In the genomic region with DNA sequence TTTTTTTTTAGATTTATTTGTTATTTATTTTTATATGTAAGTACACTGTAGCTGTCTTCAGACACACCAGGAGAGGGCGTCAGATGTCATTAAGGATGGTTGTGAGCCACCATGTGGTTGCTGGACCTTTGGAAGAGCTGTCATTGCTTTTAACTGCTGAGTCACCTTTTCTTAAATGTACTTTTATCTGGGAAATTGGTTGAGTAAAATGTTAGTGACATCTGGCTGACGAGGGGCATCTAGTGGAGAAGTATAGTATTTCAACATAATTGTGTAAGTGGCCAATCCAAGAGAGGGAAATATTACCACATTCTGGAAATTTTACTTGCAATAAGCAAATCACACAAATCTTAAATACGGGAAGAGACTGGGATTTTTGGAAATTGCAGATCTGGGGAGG, we compare ENCODE assay signal across 8 mouse cellular contexts. TPM values are rescaled to one million over a fixed set of nuclear protein-coding genes. Genes with fewer than 3 reads are reported as not detected.
DNase-seq lines count a peak whose midpoint lies in the region; ATAC-seq and TF ChIP-seq lines count a peak whose summit lies in the region.

No protein-coding gene starts in this region.

- TF ChIP-seq CTCF in layer of hippocampus, adult 2 months (conservative IDR thresholded peaks at IDR 0.05) = peak; percentile 84
- TF ChIP-seq CTCF in MEL (IDR thresholded peaks at IDR 0.05 in 2 of 3, conservative IDR thresholded peaks at IDR 0.05 in 1 of 3; ENCODE audit: control insufficient read depth in 1 of 3, insufficient read depth in 1 of 3, low read depth in 2 of 3, low read length in 3 of 3, poor library complexity in 1 of 3, severe bottlenecking in 1 of 3) = peak in 2 of 3 experiments; percentile 43 to 67; a peak in 4 of 6 replicates
- peak; percentile 70 for TF ChIP-seq CTCF in lung, postnatal 0 days (IDR thresholded peaks at IDR 0.05)

- 28% methylated on average over 3 of the region's 3 CpGs for WGBS in embryonic facial prominence, embryonic 11.5 days
- 16% methylated on average over 3 of the region's 3 CpGs for WGBS in lung, postnatal 0 days
- WGBS in intestine, embryonic 16.5 days = 21% methylated on average over 3 of the region's 3 CpGs

- peak; percentile 66 for TF ChIP-seq RAD21 in MEL (IDR thresholded peaks at IDR 0.05; ENCODE audit: low read depth, low read length)

- H3K36me3 ChIP-seq in MEL (ENCODE audit: control insufficient read depth in 1 of 2, insufficient read depth in 2 of 2, low read length in 2 of 2) = peaks cover 9 to 15% of the 10 kb centered on the region in 2 experiments
- no peaks in the 10 kb centered on the region for H3K36me3 ChIP-seq in embryonic facial prominence, embryonic 11.5 days (replicated peaks; ENCODE audit: control insufficient read depth, insufficient read depth, low read depth, low read length)
- H3K36me3 ChIP-seq in lung, postnatal 0 days (ENCODE audit: insufficient read depth, low read length) = peaks cover 7% of the 10 kb centered on the region; the same call in 1 of the 2 replicates
- no peaks in the 10 kb centered on the region for H3K36me3 ChIP-seq in intestine, embryonic 16.5 days (ENCODE audit: control insufficient read depth, insufficient read depth, low read length)

- no peak overlapping the region for H3K9ac ChIP-seq in MEL (ENCODE audit: control insufficient read depth, low read depth, low read length, poor library complexity, severe bottlenecking)
- no peak overlapping the region for H3K9ac ChIP-seq in embryonic facial prominence, embryonic 11.5 days (replicated peaks; ENCODE audit: low read length)
- no peak overlapping the region for H3K9ac ChIP-seq in lung, postnatal 0 days (replicated peaks; ENCODE audit: low read depth)
- no peak overlapping the region for H3K9ac ChIP-seq in intestine, embryonic 16.5 days (ENCODE audit: low read depth, low read length)

- no peaks in the 10 kb centered on the region for H3K27me3 ChIP-seq in MEL (ENCODE audit: control insufficient read depth in 1 of 2, insufficient read depth in 2 of 2, low read length in 2 of 2)
- no peaks in the 10 kb centered on the region for H3K27me3 ChIP-seq in embryonic facial prominence, embryonic 11.5 days (ENCODE audit: control insufficient read depth, insufficient read depth, low read length)
- H3K27me3 ChIP-seq in lung, postnatal 0 days (replicated peaks; ENCODE audit: insufficient read depth, low read length) = no peaks in the 10 kb centered on the region
- no peaks in the 10 kb centered on the region for H3K27me3 ChIP-seq in intestine, embryonic 16.5 days (replicated peaks; ENCODE audit: control insufficient read depth, insufficient read depth, low read length)

- H3K4me2 ChIP-seq in embryonic facial prominence, embryonic 11.5 days (ENCODE audit: low read depth, low read length) = no peak overlapping the region
- H3K4me2 ChIP-seq in lung, postnatal 0 days (replicated peaks; ENCODE audit: low read depth, low read length) = no peak overlapping the region
- no peak overlapping the region for H3K4me2 ChIP-seq in intestine, embryonic 16.5 days (ENCODE audit: low read depth, low read length)

- H3K27ac ChIP-seq in layer of hippocampus, adult 2 months = peak overlapping the region; percentile 12
- no peak overlapping the region for H3K27ac ChIP-seq in MEL (ENCODE audit: control insufficient read depth, low read depth, low read length)
- H3K27ac ChIP-seq in embryonic facial prominence, embryonic 11.5 days (replicated peaks; ENCODE audit: low read depth, low read length) = no peak overlapping the region
- no peak overlapping the region for H3K27ac ChIP-seq in lung, postnatal 0 days (ENCODE audit: low read length)
- no peak overlapping the region for H3K27ac ChIP-seq in intestine, embryonic 16.5 days (ENCODE audit: low read length)

- TF ChIP-seq EP300 in MEL (IDR thresholded peaks at IDR 0.05; ENCODE audit: low read depth in 1 of 2, low read length in 2 of 2) = no peak
- peak; percentile 68; the same call in 1 of the 2 replicates for TF ChIP-seq EP300 in lung, postnatal 0 days (IDR thresholded peaks at IDR 0.05)

- peak overlapping the region; percentile 97 for H3K4me3 ChIP-seq in layer of hippocampus, adult 2 months
- no peak overlapping the region for H3K4me3 ChIP-seq in MEL (ENCODE audit: control insufficient read depth in 1 of 2, insufficient read depth in 1 of 2, low read depth in 2 of 2, low read length in 2 of 2)
- no peak overlapping the region for H3K4me3 ChIP-seq in embryonic facial prominence, embryonic 11.5 days (ENCODE audit: low read depth, low read length)
- H3K4me3 ChIP-seq in lung, postnatal 0 days (ENCODE audit: low read depth, low read length) = no peak overlapping the region
- H3K4me3 ChIP-seq in intestine, embryonic 16.5 days (ENCODE audit: low read length) = no peak overlapping the region

- H3K79me2 ChIP-seq in MEL (ENCODE audit: control insufficient read depth, insufficient read depth, low read length, poor library complexity) = peaks cover 15% of the 10 kb centered on the region

- H3K9me3 ChIP-seq in MEL (replicated peaks; ENCODE audit: insufficient read depth, low read length) = no peaks in the 10 kb centered on the region
- no peaks in the 10 kb centered on the region for H3K9me3 ChIP-seq in embryonic facial prominence, embryonic 11.5 days (replicated peaks; ENCODE audit: control insufficient read depth, low read length)
- no peaks in the 10 kb centered on the region for H3K9me3 ChIP-seq in lung, postnatal 0 days (ENCODE audit: low read length)
- no peaks in the 10 kb centered on the region for H3K9me3 ChIP-seq in intestine, embryonic 16.5 days (ENCODE audit: control insufficient read depth, low read length)

- no peak for ATAC-seq in embryonic facial prominence, embryonic 11.5 days (replicated peaks; ENCODE audit: insufficient number of reproducible peaks, low FRiP score, low TSS enrichment, low read depth)
- ATAC-seq in lung, postnatal 0 days = no peak
- ATAC-seq in intestine, embryonic 16.5 days = no peak

- peaks cover 0 to 3% of the 10 kb centered on the region in 2 experiments; a peak in 2 of 4 replicates for H3K4me1 ChIP-seq in MEL (ENCODE audit: control insufficient read depth in 1 of 2, insufficient read depth in 2 of 2, low read length in 2 of 2)
- no peaks in the 10 kb centered on the region for H3K4me1 ChIP-seq in embryonic facial prominence, embryonic 11.5 days (ENCODE audit: control insufficient read depth, insufficient read depth, low read length)
- H3K4me1 ChIP-seq in lung, postnatal 0 days (ENCODE audit: insufficient read depth, low read depth, low read length) = peaks cover 9% of the 10 kb centered on the region; the same call in 1 of the 2 replicates
- H3K4me1 ChIP-seq in intestine, embryonic 16.5 days (ENCODE audit: control insufficient read depth, insufficient read depth, low read length) = peaks cover 11% of the 10 kb centered on the region; the same call in 1 of the 2 replicates

- DNase-seq in adrenal gland, postnatal 10 days = peak; percentile 32
- DNase-seq in adrenal gland, postnatal 4 days (ENCODE audit: low spot score in 2 of 2) = no peak
- peak; percentile 20 to 56 for DNase-seq in layer of hippocampus, adult 2 months (ENCODE audit: low spot score in 2 of 2)
- no peak for DNase-seq in layer of hippocampus, adult 9-10 months (ENCODE audit: low spot score)
- DNase-seq in MEL (ENCODE audit: low read depth, low spot score) = peak; percentile 89
- DNase-seq in embryonic facial prominence, embryonic 11.5 days (ENCODE audit: low spot score) = peak; percentile 74
- DNase-seq in lung, postnatal 0 days (ENCODE audit: low spot score) = peak; percentile 96

- no peak for TF ChIP-seq POLR2A in MEL (IDR thresholded peaks at IDR 0.05; ENCODE audit: control insufficient read depth in 1 of 2, insufficient read depth in 1 of 2, low read depth in 1 of 2, low read length in 2 of 2, poor library complexity in 1 of 2)

RNA-seq across cellular contexts. Expression of a gene that starts 3.2 kb away (rescaled TPM):
- total RNA-seq in adrenal gland, postnatal 10 days (2021) = 100 to 1,000 TPM; 750 to 799 TPM
- 100 to 1,000 TPM; 278 to 301 TPM for total RNA-seq in adrenal gland, postnatal 4 days (2021)
- total RNA-seq in layer of hippocampus, adult 2 months (2021) = 100 to 1,000 TPM; 237 to 252 TPM
- 284 and 295 TPM in 2 replicates for total RNA-seq in MEL (2012; rRNA removed)
- polyA plus RNA-seq in MEL (2012; ENCODE audit: insufficient read depth in 1 of 2, insufficient read length in 2 of 2, low read depth in 1 of 2, low replicate concordance in 2 of 2, missing spikeins in 1 of 2) = 100 to 1,000 TPM; 293 to 320 TPM
- 89.6 and 97.7 TPM in 2 replicates for polyA plus RNA-seq in embryonic facial prominence, embryonic 11.5 days (2014; fragmentation: Nextera tagmentation; extraction: Ambion mirVana)
- polyA plus RNA-seq in lung, postnatal 0 days (2015; fragmentation: Nextera tagmentation; extraction: Ambion mirVana) = 195 and 289 TPM in 2 replicates
- 191 and 196 TPM in 2 replicates for polyA plus RNA-seq in intestine, embryonic 16.5 days (2015; fragmentation: Nextera tagmentation; extraction: Ambion mirVana)

RNA-seq across cellular contexts. Expression of a gene that starts 15.9 kb away (rescaled TPM):
- total RNA-seq in adrenal gland, postnatal 10 days (2021) = 10 to 100 TPM; 55.3 to 74.7 TPM
- 10 to 100 TPM; 78.3 to 79.2 TPM for total RNA-seq in adrenal gland, postnatal 4 days (2021)
- total RNA-seq in layer of hippocampus, adult 2 months (2021) = 10 to 100 TPM; 52.3 to 59.6 TPM
- 61.1 and 63.5 TPM in 2 replicates for total RNA-seq in MEL (2012; rRNA removed)
- polyA plus RNA-seq in MEL (2012; ENCODE audit: insufficient read depth in 1 of 2, insufficient read length in 2 of 2, low read depth in 1 of 2, low replicate concordance in 2 of 2, missing spikeins in 1 of 2) = 10 to 100 TPM in 1 of 2 experiments, not detected in 1; 74.0 TPM
- polyA plus RNA-seq in embryonic facial prominence, embryonic 11.5 days (2014; fragmentation: Nextera tagmentation; extraction: Ambion mirVana) = 151 and 158 TPM in 2 replicates
- polyA plus RNA-seq in lung, postnatal 0 days (2015; fragmentation: Nextera tagmentation; extraction: Ambion mirVana) = 127 and 131 TPM in 2 replicates
- 86.6 and 96.8 TPM in 2 replicates for polyA plus RNA-seq in intestine, embryonic 16.5 days (2015; fragmentation: Nextera tagmentation; extraction: Ambion mirVana)

RNA-seq across cellular contexts. Expression of a gene that starts 42.2 kb away (rescaled TPM):
- total RNA-seq in adrenal gland, postnatal 10 days (2021) = not detected
- total RNA-seq in adrenal gland, postnatal 4 days (2021) = under 1 TPM in 1 of 2 experiments, not detected in 1; 0.51 TPM
- total RNA-seq in layer of hippocampus, adult 2 months (2021) = not detected
- 0.12 TPM in 1 of 2 replicates, not detected in the other for total RNA-seq in MEL (2012; rRNA removed)
- polyA plus RNA-seq in MEL (2012; ENCODE audit: insufficient read depth in 1 of 2, insufficient read length in 2 of 2, low read depth in 1 of 2, low replicate concordance in 2 of 2, missing spikeins in 1 of 2) = under 1 TPM in 1 of 2 experiments, not detected in 1; 0.08 TPM
- not detected in 2 replicates for polyA plus RNA-seq in embryonic facial prominence, embryonic 11.5 days (2014; fragmentation: Nextera tagmentation; extraction: Ambion mirVana)
- not detected in 2 replicates for polyA plus RNA-seq in lung, postnatal 0 days (2015; fragmentation: Nextera tagmentation; extraction: Ambion mirVana)
- not detected in 2 replicates for polyA plus RNA-seq in intestine, embryonic 16.5 days (2015; fragmentation: Nextera tagmentation; extraction: Ambion mirVana)

RNA-seq across cellular contexts. Expression of a gene that starts 49.3 kb away (rescaled TPM):
- 100 to 1,000 TPM; 108 to 118 TPM for total RNA-seq in adrenal gland, postnatal 10 days (2021)
- 10 to 100 TPM; 56.5 to 57.6 TPM for total RNA-seq in adrenal gland, postnatal 4 days (2021)
- 10 to 100 TPM; 44.2 to 44.4 TPM for total RNA-seq in layer of hippocampus, adult 2 months (2021)
- total RNA-seq in MEL (2012; rRNA removed) = 54.9 and 60.1 TPM in 2 replicates
- polyA plus RNA-seq in MEL (2012; ENCODE audit: insufficient read depth in 1 of 2, insufficient read length in 2 of 2, low read depth in 1 of 2, low replicate concordance in 2 of 2, missing spikeins in 1 of 2) = 10 to 100 TPM in 1 of 2 experiments, not detected in 1; 33.8 TPM
- 291 and 296 TPM in 2 replicates for polyA plus RNA-seq in embryonic facial prominence, embryonic 11.5 days (2014; fragmentation: Nextera tagmentation; extraction: Ambion mirVana)
- polyA plus RNA-seq in lung, postnatal 0 days (2015; fragmentation: Nextera tagmentation; extraction: Ambion mirVana) = 42.8 and 46.0 TPM in 2 replicates
- 253 and 259 TPM in 2 replicates for polyA plus RNA-seq in intestine, embryonic 16.5 days (2015; fragmentation: Nextera tagmentation; extraction: Ambion mirVana)

RNA-seq across cellular contexts. Expression of a gene that starts 51.0 kb away (rescaled TPM):
- total RNA-seq in adrenal gland, postnatal 10 days (2021) = under 1 TPM; 0.51 to 0.82 TPM
- total RNA-seq in adrenal gland, postnatal 4 days (2021) = 1 to 10 TPM; 1.2 TPM
- 1 to 10 TPM in 1 of 2 experiments, under 1 TPM in 1; 0.88 to 1.5 TPM for total RNA-seq in layer of hippocampus, adult 2 months (2021)
- total RNA-seq in MEL (2012; rRNA removed) = not detected in 2 replicates
- polyA plus RNA-seq in MEL (2012; ENCODE audit: insufficient read depth in 1 of 2, insufficient read length in 2 of 2, low read depth in 1 of 2, low replicate concordance in 2 of 2, missing spikeins in 1 of 2) = under 1 TPM in 1 of 2 experiments, not detected in 1; 0.06 TPM
- polyA plus RNA-seq in embryonic facial prominence, embryonic 11.5 days (2014; fragmentation: Nextera tagmentation; extraction: Ambion mirVana) = not detected in 2 replicates
- polyA plus RNA-seq in lung, postnatal 0 days (2015; fragmentation: Nextera tagmentation; extraction: Ambion mirVana) = 0.18 and 0.23 TPM in 2 replicates
- polyA plus RNA-seq in intestine, embryonic 16.5 days (2015; fragmentation: Nextera tagmentation; extraction: Ambion mirVana) = 0.16 and 0.21 TPM in 2 replicates

Comparison
In these comparisons a context has a peak if more than half of its experiments do, and no peak if none do; other contexts are left out.
1. DNase-seq: peak in adrenal gland, postnatal 10 days (single experiment), layer of hippocampus, adult 2 months (2 of 2), MEL (single experiment), embryonic facial prominence, embryonic 11.5 days (single experiment) and lung, postnatal 0 days (single experiment); none in adrenal gland, postnatal 4 days (0 of 2) and layer of hippocampus, adult 9-10 months (single experiment).
2. Peak in every context shown above with its lines, with median percentiles within 50 percentile points of each other: CTCF ChIP-seq.